Mouse (Mus musculus): ENCODE results near the gene Chchd1.

- TF ChIP-seq CTCF (IDR thresholded peaks at IDR 0.05; ENCODE audit: low read depth) (no peak), EP300 (IDR thresholded peaks at IDR 0.05; ENCODE audit: low read depth) (no peak)
Measured at GRCm38 (mm10) chr14:20753792-20754191, 51.0 kb downstream of the Chchd1 start.

All from liver, postnatal 0 days (tissue).